Mouse (Mus musculus) urinary bladder, adult 18-20 months (tissue): ENCODE measurements at regions not wholly inside any gene's neighbourhood (a gene's known extent, or its start where the extent isn't known, plus 50 kb on each side); places are given as distances from the start of the nearest gene placed in this dataset.

ENCODE experiments used
- DNase-seq, 2 experiments: peaks; one replicate each; pipeline ENCODE4 v3.0.0; 2022; ENCODE audit warnings: low spot score in 2 of 2, mixed read lengths in 2 of 2

DNA sequence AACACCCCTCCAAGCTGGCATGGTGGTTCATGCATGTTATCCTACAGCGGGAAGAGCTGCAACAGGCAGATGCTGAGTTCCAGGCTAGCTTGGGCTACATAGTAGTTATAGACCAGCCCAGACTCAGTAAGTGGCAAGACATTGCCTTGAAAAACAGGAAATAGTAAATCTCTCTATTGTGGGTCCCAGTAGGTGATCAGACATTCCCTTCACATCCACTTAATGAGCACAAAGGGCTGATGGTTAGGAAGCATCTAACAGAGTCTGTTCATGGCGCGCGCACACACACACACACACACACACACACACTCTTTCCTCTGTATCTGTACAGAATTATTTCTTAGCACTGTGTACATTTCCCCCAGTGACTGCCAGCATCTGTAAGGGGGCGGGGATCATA lies 64.0 kb upstream of the Map1b start:
- DNase-seq: no peak

DNA sequence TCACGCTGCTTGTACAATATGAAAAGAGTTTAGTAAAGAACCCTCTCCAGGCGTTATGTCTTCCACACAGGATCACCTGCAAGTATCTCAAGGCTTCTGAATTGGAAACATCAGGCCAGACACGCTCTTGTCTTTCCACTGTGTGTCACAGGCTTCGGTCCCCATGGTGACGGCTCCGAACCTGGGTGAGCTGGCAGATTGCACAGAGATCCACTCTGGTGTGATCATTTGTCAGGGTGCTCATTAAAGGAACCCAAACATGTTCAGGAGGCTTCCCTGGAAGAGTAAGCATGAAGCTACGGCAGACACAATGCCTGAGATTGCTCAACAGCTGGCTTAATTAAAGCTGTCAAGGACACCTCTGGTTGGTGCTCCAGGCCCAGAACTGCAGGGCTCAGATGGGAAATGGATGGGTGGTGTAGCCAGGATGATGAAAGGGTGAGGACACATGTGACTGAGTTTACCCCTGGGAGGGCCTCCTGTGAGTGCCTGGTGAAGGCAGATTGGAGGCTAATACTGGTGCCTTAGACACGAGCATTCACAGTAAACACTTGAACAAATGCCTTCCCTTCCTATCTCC lies 63.3 kb upstream of the Map1b start:
- DNase-seq: no peak

DNA sequence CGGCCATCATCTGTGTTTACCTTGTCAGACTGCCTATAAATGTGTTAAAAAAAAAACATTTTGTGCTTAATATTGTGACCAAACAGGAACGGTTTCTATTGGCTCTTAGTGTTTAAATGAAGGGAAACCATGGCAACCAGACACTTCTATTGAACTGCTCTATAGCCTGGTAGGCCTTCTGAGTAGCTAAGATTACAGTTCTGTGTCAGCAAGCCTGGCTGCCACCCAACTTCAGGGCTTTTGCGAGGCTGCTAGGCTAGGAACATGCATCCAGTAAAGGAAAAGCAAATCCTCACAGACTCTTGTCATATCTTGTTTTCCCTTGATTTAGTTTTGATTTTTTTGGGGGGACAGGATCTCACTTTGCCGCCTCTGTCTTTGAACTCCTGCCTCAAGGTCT lies 61.3 kb upstream of the Map1b start:
- no peak for DNase-seq

DNA sequence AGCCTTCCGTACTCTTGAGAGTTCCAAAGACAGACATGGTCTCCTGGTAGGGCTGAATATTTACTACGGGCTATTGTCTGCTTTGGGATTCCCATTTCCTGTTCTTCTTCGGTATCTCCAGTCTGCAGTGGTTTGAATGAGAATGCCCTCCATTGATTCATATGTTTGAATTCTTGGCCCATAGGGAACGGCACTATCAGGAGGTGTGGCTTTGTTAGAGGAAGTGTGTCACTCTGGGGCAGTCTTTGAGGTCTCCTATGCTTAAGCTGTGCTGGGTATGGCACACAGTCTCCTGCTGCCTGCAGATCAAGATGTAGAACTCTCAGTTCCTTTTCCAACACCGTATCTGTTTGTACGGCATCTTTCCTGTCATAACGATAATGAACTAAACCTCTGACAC lies 56.7 kb upstream of the Map1b start:
- DNase-seq: no peak

DNA sequence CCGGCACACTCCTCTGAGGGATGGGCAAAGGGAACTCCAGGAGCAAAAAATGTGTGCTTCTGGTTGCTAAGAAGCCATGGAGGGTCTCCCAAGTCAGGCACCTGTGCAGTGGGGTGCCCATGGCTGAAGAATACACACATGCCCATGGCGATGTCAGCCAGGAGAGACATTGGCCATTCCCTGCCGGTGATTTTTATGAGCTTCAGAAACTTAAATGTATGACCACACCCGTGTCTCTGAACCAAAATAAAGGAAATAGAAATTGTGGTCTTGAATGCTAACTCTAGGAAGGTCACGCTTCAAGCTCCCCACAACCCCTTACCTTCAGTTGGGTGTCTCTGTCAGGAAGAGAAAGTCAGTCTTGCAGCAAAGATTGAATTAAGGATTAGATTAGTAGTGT lies 56.0 kb upstream of the Map1b start:
- DNase-seq: no peak
